Mouse (Mus musculus) heart, adult 2 months (tissue): ENCODE measurements around the gene Samd13.

Experiments used
- CTCF ChIP-seq: fragments of 200-600 bp; IDR thresholded peaks from 2 replicates; pipeline ENCODE4 v1.8.1; 2022; ENCODE audit warnings: antibody characterized with exemption, mild to moderate bottlenecking, moderate library complexity
- EP300 ChIP-seq: fragments of 200-500 bp; IDR thresholded peaks from 2 replicates; pipeline ENCODE4 v1.6.1; 2011; ENCODE audit warnings: low read depth, low read length, control low read depth; ENCODE audit not compliant: insufficient read depth
- POLR2A ChIP-seq: fragments of 200-500 bp; IDR thresholded peaks from 2 replicates; pipeline ENCODE4 v1.6.1; 2011; ENCODE audit warnings: mild to moderate bottlenecking, low read depth, low read length, control low read depth; ENCODE audit not compliant: insufficient read depth

GRCm38 (mm10) chr3:146601205-146601604, 84.2 kb downstream of the Samd13 start:
- TF ChIP-seq CTCF = no peak
- TF ChIP-seq EP300 = no peak
- TF ChIP-seq POLR2A = no peak
